Mouse (Mus musculus): ENCODE data around the gene Tmem143. TPM values are rescaled to one million over a fixed set of nuclear protein-coding genes. Genes with fewer than 3 reads are reported as not detected.

Gene Tmem143
- polyA plus RNA-seq (2014; fragmentation: Illumina TruSeq; extraction: RNeasy Lipid Tissue Mini Kit (QIAGEN cat#74804); ENCODE audit: insufficient read depth, low read depth, low replicate concordance): 8.7 TPM

GRCm38 (mm10) chr7:45896517-45897257 lies at the start of gene Tmem143, which contains the start of gene Syngr4:
Gene Tmem143, plus strand, starts transcription at chr7:45896941.
Gene Syngr4, minus strand, starts transcription at chr7:45896714.

GRCm38 (mm10) chr7:45872624-45873023 lies 24.1 kb upstream of the Tmem143 start, which contains the start of gene Kdelr1:
Gene Kdelr1, plus strand, starts transcription at chr7:45872772.

GRCm38 (mm10) chr7:45878278-45878677 lies 18.5 kb upstream of the Tmem143 start, which contains the start of gene Grin2d:
Gene Grin2d, minus strand, starts transcription at chr7:45878378.

GRCm38 (mm10) chr7:45921242-45921621 lies 24.5 kb downstream of the Tmem143 start, which contains the start of gene Emp3:
Gene Emp3, minus strand, starts transcription at chr7:45921404.

GRCm38 (mm10) chr7:45923762-45924428 lies 27.2 kb downstream of the Tmem143 start, which contains the start of gene Ccdc114:
Gene Ccdc114, plus strand, starts transcription at chr7:45924072.

Other genes starting within 250 kb of the Tmem143 start
- gene Fut2, start 230.5 kb upstream of the Tmem143 start, polyA plus RNA-seq (2014; fragmentation: Illumina TruSeq; extraction: RNeasy Lipid Tissue Mini Kit (QIAGEN cat#74804); ENCODE audit: insufficient read depth, low read depth, low replicate concordance): 0.20 TPM
- gene Ntn5, start 212.9 kb upstream of the Tmem143 start, polyA plus RNA-seq (2014; fragmentation: Illumina TruSeq; extraction: RNeasy Lipid Tissue Mini Kit (QIAGEN cat#74804); ENCODE audit: insufficient read depth, low read depth, low replicate concordance): 0.75 TPM
- gene Sec1, start 202.5 kb upstream of the Tmem143 start, polyA plus RNA-seq (2014; fragmentation: Illumina TruSeq; extraction: RNeasy Lipid Tissue Mini Kit (QIAGEN cat#74804); ENCODE audit: insufficient read depth, low read depth, low replicate concordance): 0.90 TPM
- 1.7 TPM for gene Car11, start 197.1 kb upstream of the Tmem143 start, polyA plus RNA-seq (2014; fragmentation: Illumina TruSeq; extraction: RNeasy Lipid Tissue Mini Kit (QIAGEN cat#74804); ENCODE audit: insufficient read depth, low read depth, low replicate concordance)
- gene Dbp, start 191.9 kb upstream of the Tmem143 start, polyA plus RNA-seq (2014; fragmentation: Illumina TruSeq; extraction: RNeasy Lipid Tissue Mini Kit (QIAGEN cat#74804); ENCODE audit: insufficient read depth, low read depth, low replicate concordance): 6.5 TPM
- 1,283 TPM for gene Rpl18, start 181.5 kb upstream of the Tmem143 start, polyA plus RNA-seq (2014; fragmentation: Illumina TruSeq; extraction: RNeasy Lipid Tissue Mini Kit (QIAGEN cat#74804); ENCODE audit: insufficient read depth, low read depth, low replicate concordance)
- 16.2 TPM for gene Sphk2, start 178.9 kb upstream of the Tmem143 start, polyA plus RNA-seq (2014; fragmentation: Illumina TruSeq; extraction: RNeasy Lipid Tissue Mini Kit (QIAGEN cat#74804); ENCODE audit: insufficient read depth, low read depth, low replicate concordance)
- 3.8 TPM for gene Fam83e, start 175.7 kb upstream of the Tmem143 start, polyA plus RNA-seq (2014; fragmentation: Illumina TruSeq; extraction: RNeasy Lipid Tissue Mini Kit (QIAGEN cat#74804); ENCODE audit: insufficient read depth, low read depth, low replicate concordance)
- not detected for gene Spaca4, start 171.1 kb upstream of the Tmem143 start, polyA plus RNA-seq (2014; fragmentation: Illumina TruSeq; extraction: RNeasy Lipid Tissue Mini Kit (QIAGEN cat#74804); ENCODE audit: insufficient read depth, low read depth, low replicate concordance)
- 0.09 TPM for gene Lmtk3, start 113.2 kb upstream of the Tmem143 start, polyA plus RNA-seq (2014; fragmentation: Illumina TruSeq; extraction: RNeasy Lipid Tissue Mini Kit (QIAGEN cat#74804); ENCODE audit: insufficient read depth, low read depth, low replicate concordance)
- gene Sult2b1, start 112.3 kb upstream of the Tmem143 start, polyA plus RNA-seq (2014; fragmentation: Illumina TruSeq; extraction: RNeasy Lipid Tissue Mini Kit (QIAGEN cat#74804); ENCODE audit: insufficient read depth, low read depth, low replicate concordance): 2.2 TPM
- gene Cyth2, start 82.4 kb upstream of the Tmem143 start, polyA plus RNA-seq (2014; fragmentation: Illumina TruSeq; extraction: RNeasy Lipid Tissue Mini Kit (QIAGEN cat#74804); ENCODE audit: insufficient read depth, low read depth, low replicate concordance): 73.8 TPM
- gene Kcnj14, start 72.2 kb upstream of the Tmem143 start, polyA plus RNA-seq (2014; fragmentation: Illumina TruSeq; extraction: RNeasy Lipid Tissue Mini Kit (QIAGEN cat#74804); ENCODE audit: insufficient read depth, low read depth, low replicate concordance): not detected
- 10.2 TPM for gene Grwd1, start 66.0 kb upstream of the Tmem143 start, polyA plus RNA-seq (2014; fragmentation: Illumina TruSeq; extraction: RNeasy Lipid Tissue Mini Kit (QIAGEN cat#74804); ENCODE audit: insufficient read depth, low read depth, low replicate concordance)
- gene Kdelr1, start 24.2 kb upstream of the Tmem143 start, polyA plus RNA-seq (2014; fragmentation: Illumina TruSeq; extraction: RNeasy Lipid Tissue Mini Kit (QIAGEN cat#74804); ENCODE audit: insufficient read depth, low read depth, low replicate concordance): 108 TPM
- 0.46 TPM for gene Grin2d, start 18.6 kb upstream of the Tmem143 start, polyA plus RNA-seq (2014; fragmentation: Illumina TruSeq; extraction: RNeasy Lipid Tissue Mini Kit (QIAGEN cat#74804); ENCODE audit: insufficient read depth, low read depth, low replicate concordance)
- gene Syngr4, start 227 bp upstream of the Tmem143 start, polyA plus RNA-seq (2014; fragmentation: Illumina TruSeq; extraction: RNeasy Lipid Tissue Mini Kit (QIAGEN cat#74804); ENCODE audit: insufficient read depth, low read depth, low replicate concordance): not detected
- gene Emp3, start 24.5 kb downstream of the Tmem143 start, polyA plus RNA-seq (2014; fragmentation: Illumina TruSeq; extraction: RNeasy Lipid Tissue Mini Kit (QIAGEN cat#74804); ENCODE audit: insufficient read depth, low read depth, low replicate concordance): 138 TPM
- 3.5 TPM for gene Ccdc114, start 27.1 kb downstream of the Tmem143 start, polyA plus RNA-seq (2014; fragmentation: Illumina TruSeq; extraction: RNeasy Lipid Tissue Mini Kit (QIAGEN cat#74804); ENCODE audit: insufficient read depth, low read depth, low replicate concordance)
- 0.27 TPM for gene Abcc6, start 133.4 kb downstream of the Tmem143 start, polyA plus RNA-seq (2014; fragmentation: Illumina TruSeq; extraction: RNeasy Lipid Tissue Mini Kit (QIAGEN cat#74804); ENCODE audit: insufficient read depth, low read depth, low replicate concordance)
- 19.0 TPM for gene Nomo1, start 136.8 kb downstream of the Tmem143 start, polyA plus RNA-seq (2014; fragmentation: Illumina TruSeq; extraction: RNeasy Lipid Tissue Mini Kit (QIAGEN cat#74804); ENCODE audit: insufficient read depth, low read depth, low replicate concordance)
- 1.1 TPM for gene Kcnj11, start 203.8 kb downstream of the Tmem143 start, polyA plus RNA-seq (2014; fragmentation: Illumina TruSeq; extraction: RNeasy Lipid Tissue Mini Kit (QIAGEN cat#74804); ENCODE audit: insufficient read depth, low read depth, low replicate concordance)

Measured in lung, adult 10 weeks (tissue).